Comparison of ENCODE assay signal across 19 mouse cellular contexts in genomic region chr3:68271457-68271856, GRCm38 (mm10).
DNase-seq lines count a peak whose midpoint lies in the region; ATAC-seq lines count a peak whose summit lies in the region.
"Had no signal": no experiment of that assay in that cellular context is flagged by ENCODE, and none has a peak within 500 bp of the region (broad histone marks: within the 10 kb centered on the region; RNA-seq: fewer than 3 reads in every experiment).

No protein-coding gene starts in this region.

- H3K27me3 ChIP-seq in neural tube, embryonic 11.5 days (ENCODE audit: control insufficient read depth, insufficient read depth, low read length): no peaks in the 10 kb centered on the region
- H3K27me3 ChIP-seq in neural tube, embryonic 15.5 days (replicated peaks): no peaks in the 10 kb centered on the region
- H3K27me3 ChIP-seq in forebrain, embryonic 15.5 days: no peaks in the 10 kb centered on the region
- H3K27me3 ChIP-seq in hindbrain, embryonic 15.5 days: no peaks in the 10 kb centered on the region
- H3K27me3 ChIP-seq in liver, embryonic 12.5 days (replicated peaks): no peaks in the 10 kb centered on the region
- H3K27me3 ChIP-seq: heart, embryonic 12.5 days had no signal

- H3K4me2 ChIP-seq in neural tube, embryonic 11.5 days (ENCODE audit: low read depth): no peak overlapping the region
- no peak overlapping the region for H3K4me2 ChIP-seq in neural tube, embryonic 15.5 days
- H3K4me2 ChIP-seq in forebrain, embryonic 15.5 days (replicated peaks): no peak overlapping the region
- no peak overlapping the region for H3K4me2 ChIP-seq in hindbrain, embryonic 15.5 days
- H3K4me2 ChIP-seq in liver, embryonic 12.5 days: no peak overlapping the region
- H3K4me2 ChIP-seq: heart, embryonic 12.5 days had no signal

- H3K36me3 ChIP-seq in neural tube, embryonic 11.5 days (ENCODE audit: control insufficient read depth, insufficient read depth, low read length): no peaks in the 10 kb centered on the region
- no peaks in the 10 kb centered on the region for H3K36me3 ChIP-seq in neural tube, embryonic 15.5 days
- no peaks in the 10 kb centered on the region for H3K36me3 ChIP-seq in forebrain, embryonic 15.5 days
- no peaks in the 10 kb centered on the region for H3K36me3 ChIP-seq in hindbrain, embryonic 15.5 days
- H3K36me3 ChIP-seq in liver, embryonic 12.5 days: no peaks in the 10 kb centered on the region
- H3K36me3 ChIP-seq: heart, embryonic 12.5 days; limb, embryonic 10.5 days had no signal

- intact Hi-C loops in left cerebral cortex, postnatal 14 days (cut with DNase I): no loop called here

- H3K9ac ChIP-seq in neural tube, embryonic 11.5 days (ENCODE audit: low read length): no peak overlapping the region
- no peak overlapping the region for H3K9ac ChIP-seq in neural tube, embryonic 15.5 days (replicated peaks)
- no peak overlapping the region for H3K9ac ChIP-seq in forebrain, embryonic 15.5 days (replicated peaks)
- H3K9ac ChIP-seq in hindbrain, embryonic 15.5 days: no peak overlapping the region
- no peak overlapping the region for H3K9ac ChIP-seq in liver, embryonic 12.5 days
- H3K9ac ChIP-seq: heart, embryonic 12.5 days had no signal

- peak; percentile 46; the same call in 1 of the 2 replicates for ATAC-seq in neural tube, embryonic 11.5 days (ENCODE audit: insufficient read depth, low FRiP score, low TSS enrichment)
- no peak for ATAC-seq in neural tube, embryonic 15.5 days (ENCODE audit: low FRiP score)
- ATAC-seq in forebrain, embryonic 15.5 days (replicated peaks): peak; percentile 71; the same call in 1 of the 2 replicates
- no peak for ATAC-seq in hindbrain, embryonic 15.5 days (ENCODE audit: low FRiP score, low read depth)
- no peak for ATAC-seq in liver, embryonic 12.5 days
- no peak for ATAC-seq in monocyte, adult 5-6 weeks (replicated peaks; ENCODE audit: insufficient number of reproducible peaks, low FRiP score, low TSS enrichment, poor library complexity, severe bottlenecking)
- ATAC-seq: inflammation-experienced regulatory T-cells, adult 6 months had no signal

- H3K27ac ChIP-seq in neural tube, embryonic 11.5 days (ENCODE audit: low read depth, low read length): no peak overlapping the region
- no peak overlapping the region for H3K27ac ChIP-seq in neural tube, embryonic 15.5 days (replicated peaks)
- H3K27ac ChIP-seq in forebrain, embryonic 15.5 days (replicated peaks): no peak overlapping the region
- 0 out of 2 replicates have a peak overlapping the region, but pooled peaks have one; percentile 36 for H3K27ac ChIP-seq in hindbrain, embryonic 15.5 days (replicated peaks)
- no peak overlapping the region for H3K27ac ChIP-seq in liver, embryonic 12.5 days
- H3K27ac ChIP-seq: gastrocnemius, adult 2 months; left cerebral cortex, adult 2 months; limb, embryonic 10.5 days had no signal

- WGBS in neural tube, embryonic 11.5 days: 32% methylated on average over 3 of the region's 3 CpGs
- WGBS in neural tube, embryonic 15.5 days: 15% methylated on average over 3 of the region's 3 CpGs
- WGBS in forebrain, embryonic 15.5 days: 8% methylated on average over 3 of the region's 3 CpGs
- 27% methylated on average over 3 of the region's 3 CpGs for WGBS in hindbrain, embryonic 15.5 days
- 66% methylated on average over 3 of the region's 3 CpGs for WGBS in liver, embryonic 12.5 days (ENCODE audit: insufficient replicate concordance)

- H3K4me1 ChIP-seq in neural tube, embryonic 11.5 days (ENCODE audit: control insufficient read depth, insufficient read depth, low read length): peaks cover 3% of the 10 kb centered on the region; the same call in 1 of the 2 replicates
- peaks cover 14% of the 10 kb centered on the region; the same call in 1 of the 2 replicates for H3K4me1 ChIP-seq in neural tube, embryonic 15.5 days
- H3K4me1 ChIP-seq in forebrain, embryonic 15.5 days: peaks cover 11% of the 10 kb centered on the region; the same call in 1 of the 2 replicates
- H3K4me1 ChIP-seq in hindbrain, embryonic 15.5 days (replicated peaks): peaks cover 14% of the 10 kb centered on the region
- H3K4me1 ChIP-seq in liver, embryonic 12.5 days: no peaks in the 10 kb centered on the region
- H3K4me1 ChIP-seq: heart, embryonic 12.5 days; limb, embryonic 10.5 days had no signal

- H3K4me3 ChIP-seq in neural tube, embryonic 11.5 days (ENCODE audit: low read depth, low read length): no peak overlapping the region
- H3K4me3 ChIP-seq in neural tube, embryonic 15.5 days (replicated peaks): no peak overlapping the region
- no peak overlapping the region for H3K4me3 ChIP-seq in forebrain, embryonic 15.5 days
- H3K4me3 ChIP-seq in hindbrain, embryonic 15.5 days: no peak overlapping the region
- no peak overlapping the region for H3K4me3 ChIP-seq in liver, embryonic 12.5 days
- H3K4me3 ChIP-seq: gastrocnemius, adult 2 months; heart, embryonic 12.5 days; left cerebral cortex, adult 2 months; limb, embryonic 10.5 days had no signal

- no peaks in the 10 kb centered on the region for H3K9me3 ChIP-seq in neural tube, embryonic 11.5 days (ENCODE audit: control insufficient read depth, low read length)
- H3K9me3 ChIP-seq in neural tube, embryonic 15.5 days (replicated peaks): no peaks in the 10 kb centered on the region
- H3K9me3 ChIP-seq in forebrain, embryonic 15.5 days: no peaks in the 10 kb centered on the region
- no peaks in the 10 kb centered on the region for H3K9me3 ChIP-seq in hindbrain, embryonic 15.5 days
- H3K9me3 ChIP-seq in liver, embryonic 12.5 days (replicated peaks): no peaks in the 10 kb centered on the region
- H3K9me3 ChIP-seq: limb, embryonic 10.5 days had no signal

- DNase-seq in neural tube, embryonic 11.5 days (ENCODE audit: low spot score): peak; percentile 41
- no peak for DNase-seq in left cerebral cortex, postnatal 14 days (ENCODE audit: low spot score in 2 of 2)
- DNase-seq: cerebellum, adult 8-10 months; gastrocnemius, adult 2 months; heart, adult 11 months; heart, postnatal 14 days; kidney, adult 2 months; kidney, postnatal 25 days; layer of hippocampus, adult 9-11 months; lung, adult 18-20 months had no signal

Comparison
In these comparisons a context has a peak if more than half of its experiments do, and no peak if none do; other contexts are left out.
1. ATAC-seq: peak in neural tube, embryonic 11.5 days (single experiment) and forebrain, embryonic 15.5 days (single experiment); none in neural tube, embryonic 15.5 days (single experiment), hindbrain, embryonic 15.5 days (single experiment), liver, embryonic 12.5 days (single experiment) and monocyte, adult 5-6 weeks (single experiment).